26 mouse cellular contexts compared by ENCODE assay signal in genomic region chr11:59821625-59822024, GRCm38 (mm10). TPM values are rescaled to one million over a fixed set of nuclear protein-coding genes. Genes with fewer than 3 reads are reported as not detected.
"Had no signal": no experiment of that assay in that cellular context is flagged by ENCODE, and none has a peak within 500 bp of the region (broad histone marks: within the 10 kb centered on the region; RNA-seq: fewer than 3 reads in every experiment).

No protein-coding gene starts in this region.

- H3K27ac ChIP-seq: embryonic facial prominence, embryonic 10.5 days; embryonic facial prominence, embryonic 12.5 days; embryonic facial prominence, embryonic 13.5 days; embryonic facial prominence, embryonic 15.5 days; forebrain, embryonic 10.5 days; forebrain, embryonic 12.5 days; forebrain, embryonic 13.5 days; forebrain, embryonic 15.5 days; gastrocnemius, adult 2 months; heart, adult 2 months; heart, embryonic 10.5 days had no signal

- H3K9ac ChIP-seq: embryonic facial prominence, embryonic 12.5 days; embryonic facial prominence, embryonic 13.5 days; embryonic facial prominence, embryonic 15.5 days; forebrain, embryonic 12.5 days; forebrain, embryonic 13.5 days; forebrain, embryonic 15.5 days; forebrain, postnatal 0 days had no signal

- H3K27me3 ChIP-seq: embryonic facial prominence, embryonic 12.5 days; embryonic facial prominence, embryonic 13.5 days; embryonic facial prominence, embryonic 15.5 days; forebrain, embryonic 12.5 days; forebrain, embryonic 13.5 days; forebrain, embryonic 15.5 days had no signal

- H3K4me1 ChIP-seq: embryonic facial prominence, embryonic 10.5 days; embryonic facial prominence, embryonic 12.5 days; embryonic facial prominence, embryonic 13.5 days; embryonic facial prominence, embryonic 15.5 days; forebrain, embryonic 10.5 days; forebrain, embryonic 12.5 days; forebrain, embryonic 13.5 days; forebrain, embryonic 15.5 days; heart, embryonic 10.5 days had no signal

- H3K9me3 ChIP-seq: embryonic facial prominence, embryonic 10.5 days; embryonic facial prominence, embryonic 12.5 days; embryonic facial prominence, embryonic 13.5 days; embryonic facial prominence, embryonic 15.5 days; forebrain, embryonic 10.5 days; forebrain, embryonic 12.5 days; forebrain, embryonic 13.5 days; forebrain, embryonic 15.5 days; heart, embryonic 10.5 days had no signal

- H3K4me3 ChIP-seq: embryonic facial prominence, embryonic 10.5 days; embryonic facial prominence, embryonic 12.5 days; embryonic facial prominence, embryonic 13.5 days; embryonic facial prominence, embryonic 15.5 days; erythroblast, embryonic 14.5 days; forebrain, embryonic 10.5 days; forebrain, embryonic 12.5 days; forebrain, embryonic 13.5 days; forebrain, embryonic 15.5 days; gastrocnemius, adult 2 months; heart, adult 2 months; heart, embryonic 10.5 days had no signal

- DNase-seq: cerebellum, adult 9-10 months; cerebellum, adult 9-11 months; cerebellum, postnatal 10 days; cerebellum, postnatal 14 days; cerebellum, postnatal 25 days; cerebellum, postnatal 36 days; embryo, embryonic 11 days; forebrain, postnatal 0 days; gastrocnemius, adult 2 months; gastrocnemius, postnatal 10 days; gastrocnemius, postnatal 14 days; gastrocnemius, postnatal 25 days; gastrocnemius, postnatal 36 days; heart, adult 11 months; heart, adult 18-20 months; heart, adult 2 months had no signal

RNA-seq across cellular contexts. Expression of gene Pld6, which starts 34.2 kb away (rescaled TPM):
- polyA plus RNA-seq: erythroblast, embryonic 14.5 days had no signal
